Mouse (Mus musculus) hindbrain, embryonic 16.5 days (tissue): ENCODE measurements around the gene Dnajb7. TPM values are rescaled to one million over a fixed set of nuclear protein-coding genes. Genes with fewer than 3 reads are reported as not detected.

Source experiments
- ATAC-seq: fragments of 200-750 bp; cut with Nextera tagmentation; 2 replicates; pipeline ENCODE4 v1.8.0; 2017; ENCODE audit warnings: moderate TSS enrichment, moderate library complexity
- H3K27ac ChIP-seq: fragments of 300-500 bp; sonication (generic); 2 replicates; pipeline ENCODE4 v1.5.1; 2014; ENCODE audit warnings: low read depth, mild to moderate bottlenecking, control low read depth, low read length, moderate library complexity
- H3K27me3 ChIP-seq: fragments of 300-500 bp; sonication (generic); replicated peaks from 2 replicates; pipeline ENCODE4 v1.6.1; 2014; ENCODE audit warnings: low read length; ENCODE audit not compliant: control insufficient read depth, insufficient read depth
- H3K36me3 ChIP-seq: fragments of 300-500 bp; sonication (generic); 2 replicates; pipeline ENCODE4 v1.6.1; 2014; ENCODE audit warnings: mild to moderate bottlenecking, low read length, moderate library complexity, mixed read lengths; ENCODE audit not compliant: control insufficient read depth, insufficient read depth
- H3K4me1 ChIP-seq: fragments of 300-500 bp; sonication (generic); 2 replicates; pipeline ENCODE4 v1.6.1; 2014; ENCODE audit warnings: low read depth, low read length; ENCODE audit not compliant: control insufficient read depth, insufficient read depth
- H3K4me2 ChIP-seq: fragments of 300-500 bp; sonication (generic); 2 replicates; pipeline ENCODE4 v1.6.1; 2014; ENCODE audit warnings: mild to moderate bottlenecking, low read length, control low read depth, moderate library complexity
- H3K4me3 ChIP-seq: fragments of 300-500 bp; sonication (generic); 2 replicates; pipeline ENCODE4 v1.5.1; 2014; ENCODE audit warnings: mild to moderate bottlenecking, low read length, control low read depth, moderate library complexity
- H3K9ac ChIP-seq: fragments of 300-500 bp; sonication (generic); 2 replicates; pipeline ENCODE4 v1.6.1; 2014; ENCODE audit warnings: low read depth, mild to moderate bottlenecking, control low read depth, low read length, moderate library complexity
- H3K9me3 ChIP-seq: fragments of 300-500 bp; sonication (generic); 2 replicates; pipeline ENCODE4 v1.6.1; 2014; ENCODE audit warnings: mild to moderate bottlenecking, low read length, moderate library complexity; ENCODE audit not compliant: control insufficient read depth
- WGBS: fragments of 180-500 bp; shearing (Covaris S2); extraction: QIAGEN DNeasy Blood & Tissue Kit; methylation state at CpG from one replicate; pipeline ENCODE4 v1.1.7; 2014; 5-methylcytosine and 5-hydroxymethylcytosine counted together
- polyA plus RNA-seq: library from polyadenylated mRNA; unstranded; fragments of >200 nt; fragmentation: Nextera tagmentation; extraction: Ambion mirVana; gene quantifications from 2 replicates; pipeline ENCODE4 v1.2.1, GENCODE M21; 2015

Dnajb7 gene
- 0.95 and 1.3 TPM in 2 replicates for polyA plus RNA-seq

- no peak within 1 kb of the TSS for H3K4me2 ChIP-seq
These were observed at the start of gene Dnajb7 for GRCm38 (mm10) chr15:81408199-81408598. Gene Dnajb7 (minus strand): TSS chr15:81408299.

GRCm38 (mm10) chr15:81448463-81448862 lies 40.4 kb upstream of the Dnajb7 start:
- Histone ChIP-seq H3K27ac (no peak overlapping the region), H3K4me3 (no peak overlapping the region), H3K4me1 (no peaks in the 10 kb centered on the region), H3K9ac (no peak overlapping the region), H3K9me3 (no peaks in the 10 kb centered on the region), H3K4me2 (no peak overlapping the region), H3K27me3 (no peaks in the 10 kb centered on the region), H3K36me3 (peaks cover 3% of the 10 kb centered on the region; the same call in 1 of the 2 replicates)
- 60% methylated on average over 3 of the region's 3 CpGs for WGBS
- peak; percentile 64 for ATAC-seq

More at GRCm38 (mm10) chr15:81408199-81408598, at the start of gene Dnajb7:
- H3K9ac ChIP-seq = no peak within 1 kb of the TSS
- no peak for ATAC-seq
- no peaks in the 10 kb centered on the region for H3K4me1 ChIP-seq
- no peak within 1 kb of the TSS for H3K27ac ChIP-seq
- H3K9me3 ChIP-seq = no peaks in the 10 kb centered on the region
- WGBS = 100% methylated on average over 1 of the region's 1 CpGs
- no peak within 1 kb of the TSS for H3K4me3 ChIP-seq
- H3K27me3 ChIP-seq = no peaks in the 10 kb centered on the region
- no peaks in the 10 kb centered on the region for H3K36me3 ChIP-seq

GRCm38 (mm10) chr15:81439236-81439635 lies 31.1 kb upstream of the Dnajb7 start:
- no peak for ATAC-seq
- Histone ChIP-seq H3K9ac (no peak overlapping the region), H3K36me3 (no peaks in the 10 kb centered on the region), H3K4me2 (no peak overlapping the region), H3K27me3 (no peaks in the 10 kb centered on the region), H3K9me3 (no peaks in the 10 kb centered on the region), H3K4me1 (no peaks in the 10 kb centered on the region), H3K4me3 (no peak overlapping the region), H3K27ac (no peak overlapping the region)

GRCm38 (mm10) chr15:81438345-81438744 lies 30.2 kb upstream of the Dnajb7 start:
- Histone ChIP-seq H3K4me2 (no peak overlapping the region), H3K4me1 (no peaks in the 10 kb centered on the region), H3K27ac (no peak overlapping the region), H3K27me3 (no peaks in the 10 kb centered on the region), H3K36me3 (no peaks in the 10 kb centered on the region), H3K4me3 (no peak overlapping the region), H3K9ac (no peak overlapping the region), H3K9me3 (no peaks in the 10 kb centered on the region)
- 95% methylated on average over 1 of the region's 1 CpGs for WGBS
- ATAC-seq = no peak

- no peak for ATAC-seq
- Histone ChIP-seq H3K36me3 (peaks cover 9% of the 10 kb centered on the region), H3K27me3 (no peaks in the 10 kb centered on the region), H3K4me2 (no peak overlapping the region), H3K4me3 (no peak overlapping the region), H3K9me3 (no peaks in the 10 kb centered on the region), H3K27ac (no peak overlapping the region), H3K4me1 (no peaks in the 10 kb centered on the region), H3K9ac (no peak overlapping the region)
- WGBS = 82% methylated on average over 1 of the region's 1 CpGs
These were observed 23.1 kb upstream of the Dnajb7 start for GRCm38 (mm10) chr15:81431195-81431594.

- no peak overlapping the region for H3K27ac ChIP-seq
These were observed 19.8 kb upstream of the Dnajb7 start for GRCm38 (mm10) chr15:81427947-81428346.

GRCm38 (mm10) chr15:81425311-81425710 lies 17.2 kb upstream of the Dnajb7 start:
- Histone ChIP-seq H3K27ac (no peak overlapping the region), H3K9me3 (no peaks in the 10 kb centered on the region), H3K4me3 (no peak overlapping the region), H3K4me2 (no peak overlapping the region), H3K36me3 (peaks cover 6% of the 10 kb centered on the region), H3K4me1 (no peaks in the 10 kb centered on the region), H3K27me3 (no peaks in the 10 kb centered on the region), H3K9ac (no peak overlapping the region)
- no peak for ATAC-seq
- 86% methylated on average over 3 of the region's 3 CpGs for WGBS

More at GRCm38 (mm10) chr15:81427947-81428346, 19.8 kb upstream of the Dnajb7 start:
- Histone ChIP-seq H3K4me3 (no peak overlapping the region), H3K9ac (no peak overlapping the region), H3K4me1 (no peaks in the 10 kb centered on the region), H3K9me3 (no peaks in the 10 kb centered on the region), H3K36me3 (peaks cover 9% of the 10 kb centered on the region), H3K27me3 (no peaks in the 10 kb centered on the region), H3K4me2 (no peak overlapping the region)
- ATAC-seq = no peak
- 95% methylated on average over 2 of the region's 2 CpGs for WGBS

- peaks cover 1% of the 10 kb centered on the region for H3K36me3 ChIP-seq
- no peaks in the 10 kb centered on the region for H3K9me3 ChIP-seq
- no peak overlapping the region for H3K9ac ChIP-seq
- H3K4me3 ChIP-seq = no peak overlapping the region
- H3K27ac ChIP-seq = no peak overlapping the region
- WGBS = 80% methylated on average over 7 of the region's 7 CpGs
- no peak for ATAC-seq
- H3K4me2 ChIP-seq = no peak overlapping the region
- H3K4me1 ChIP-seq = no peaks in the 10 kb centered on the region
- H3K27me3 ChIP-seq = no peaks in the 10 kb centered on the region
These were observed 14.1 kb upstream of the Dnajb7 start for GRCm38 (mm10) chr15:81422156-81422681.

- Histone ChIP-seq H3K36me3 (no peaks in the 10 kb centered on the region), H3K27me3 (no peaks in the 10 kb centered on the region), H3K4me1 (no peaks in the 10 kb centered on the region), H3K9ac (no peak overlapping the region), H3K9me3 (no peaks in the 10 kb centered on the region), H3K4me3 (no peak overlapping the region), H3K4me2 (no peak overlapping the region), H3K27ac (no peak overlapping the region)
- ATAC-seq = no peak
- 74% methylated on average over 1 of the region's 1 CpGs for WGBS
These were observed 13.4 kb upstream of the Dnajb7 start for GRCm38 (mm10) chr15:81421454-81421853.

- WGBS = 95% methylated on average over 4 of the region's 4 CpGs
- no peak for ATAC-seq
- Histone ChIP-seq H3K9me3 (no peaks in the 10 kb centered on the region), H3K4me3 (no peak overlapping the region), H3K9ac (no peak overlapping the region), H3K27ac (no peak overlapping the region), H3K27me3 (no peaks in the 10 kb centered on the region), H3K4me1 (no peaks in the 10 kb centered on the region), H3K4me2 (no peak overlapping the region), H3K36me3 (no peaks in the 10 kb centered on the region; the same call in 1 of the 2 replicates)
These were observed 10.0 kb upstream of the Dnajb7 start for GRCm38 (mm10) chr15:81418065-81418464.
